Mouse (Mus musculus) lung, postnatal 4 days (tissue): ENCODE data around the gene Cdhr4.

Experiments
- DNase-seq, 2 experiments: peaks; one replicate each; pipeline ENCODE4 v3.0.0; 2021

Cdhr4 gene

GRCm38 (mm10) chr9:107992197-107992596, at the start of gene Cdhr4:
Gene Cdhr4, plus strand, starts transcription at chr9:107992497.
- DNase-seq = no peak

GRCm38 (mm10) chr9:107947241-107948194, 44.8 kb upstream of the Cdhr4 start:
- no peak for DNase-seq

GRCm38 (mm10) chr9:107949184-107949921, 42.9 kb upstream of the Cdhr4 start:
- no peak for DNase-seq

- no peak for DNase-seq
Observed at GRCm38 (mm10) chr9:107949922-107950235, 42.4 kb upstream of the Cdhr4 start, which contains the start of gene Traip. Gene Traip, plus strand, starts transcription at chr9:107950136.

- peak; percentile 94 for DNase-seq
Observed at GRCm38 (mm10) chr9:107950460-107951355, 41.6 kb upstream of the Cdhr4 start.

- peak in 1 of 2 experiments; percentile 44 for DNase-seq
Observed at GRCm38 (mm10) chr9:107955613-107956289, 36.5 kb upstream of the Cdhr4 start.

GRCm38 (mm10) chr9:107957141-107957540, 35.2 kb upstream of the Cdhr4 start:
- no peak for DNase-seq

GRCm38 (mm10) chr9:107959896-107960295, 32.4 kb upstream of the Cdhr4 start:
- peak in 1 of 2 experiments; percentile 51 for DNase-seq

- DNase-seq = no peak
Observed at GRCm38 (mm10) chr9:107960928-107961327, 31.4 kb upstream of the Cdhr4 start.

- no peak for DNase-seq
Observed at GRCm38 (mm10) chr9:107961351-107961762, 30.9 kb upstream of the Cdhr4 start.

- DNase-seq = peak; percentile 45 to 67
Observed at GRCm38 (mm10) chr9:107961881-107962280, 30.4 kb upstream of the Cdhr4 start.

- DNase-seq = no peak
Observed at GRCm38 (mm10) chr9:107962916-107963315, 29.4 kb upstream of the Cdhr4 start.

GRCm38 (mm10) chr9:107963700-107964099, 28.6 kb upstream of the Cdhr4 start:
- DNase-seq = peak; percentile 81 to 92

- no peak for DNase-seq
Observed at GRCm38 (mm10) chr9:107964681-107965080, 27.6 kb upstream of the Cdhr4 start.

- no peak for DNase-seq
Observed at GRCm38 (mm10) chr9:107966676-107967075, 25.6 kb upstream of the Cdhr4 start.

- DNase-seq = no peak
Observed at GRCm38 (mm10) chr9:107967437-107967836, 24.9 kb upstream of the Cdhr4 start.

- no peak for DNase-seq
Observed at GRCm38 (mm10) chr9:107968531-107968930, 23.8 kb upstream of the Cdhr4 start.

- DNase-seq = no peak
Observed at GRCm38 (mm10) chr9:107970311-107970710, 22.0 kb upstream of the Cdhr4 start.

- no peak for DNase-seq
Observed at GRCm38 (mm10) chr9:107971690-107972541, 20.4 kb upstream of the Cdhr4 start.

- no peak for DNase-seq
Observed at GRCm38 (mm10) chr9:107974491-107975171, 17.7 kb upstream of the Cdhr4 start.
